Mouse (Mus musculus) regulatory T cell (primary cell): Measurements from ENCODE around the gene Entpd7.

Source experiments
- in situ Hi-C: fragments of 300-600 bp; cut with MboI, MseI; formaldehyde crosslinking; loops from one replicate; pipeline ENCODE4 v1.15.1; 2025; ENCODE audit warnings: high pct_unique_total_duplicates

Entpd7 gene

GRCm38 (mm10) chr19:43689419-43690246 lies at the start of gene Entpd7:
Gene Entpd7 (plus strand): TSS chr19:43689672.
- in situ Hi-C loops, result loop anchor here (25.0 kb wide), 1 partner anchor 1177 kb away; the partner anchor contains the start of gene R3hcc1l

- in situ Hi-C loops, result no loop called here
These were observed 47.6 kb upstream of the Entpd7 start for GRCm38 (mm10) chr19:43641833-43642232.

GRCm38 (mm10) chr19:43642843-43643242 lies 46.6 kb upstream of the Entpd7 start:
- in situ Hi-C loops, result no loop called here

- in situ Hi-C loops, result no loop called here
These were observed 44.0 kb upstream of the Entpd7 start for GRCm38 (mm10) chr19:43645508-43645907.

- in situ Hi-C loops, result no loop called here
These were observed 42.6 kb upstream of the Entpd7 start for GRCm38 (mm10) chr19:43646852-43647251.

DNA sequence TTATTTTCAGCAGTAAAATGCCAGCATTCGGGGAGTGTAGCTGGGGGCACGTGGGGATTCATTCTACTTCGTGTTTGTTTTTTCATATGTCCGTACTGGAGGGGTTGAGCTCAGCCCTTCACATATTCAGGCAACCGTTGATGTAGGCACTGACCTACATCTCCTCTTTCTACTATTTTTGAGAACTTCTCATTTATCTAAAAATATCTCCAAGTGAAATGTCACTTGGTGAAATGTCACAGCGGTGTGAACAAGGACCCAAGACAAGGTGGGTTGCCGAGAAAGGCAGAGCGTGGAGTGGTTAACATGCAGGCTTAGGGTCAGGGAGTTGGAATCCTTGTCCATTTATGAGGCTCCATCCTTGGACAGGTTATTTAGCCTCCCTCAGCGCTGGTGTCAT lies 42.2 kb upstream of the Entpd7 start:
- in situ Hi-C loops, result no loop called here

DNA sequence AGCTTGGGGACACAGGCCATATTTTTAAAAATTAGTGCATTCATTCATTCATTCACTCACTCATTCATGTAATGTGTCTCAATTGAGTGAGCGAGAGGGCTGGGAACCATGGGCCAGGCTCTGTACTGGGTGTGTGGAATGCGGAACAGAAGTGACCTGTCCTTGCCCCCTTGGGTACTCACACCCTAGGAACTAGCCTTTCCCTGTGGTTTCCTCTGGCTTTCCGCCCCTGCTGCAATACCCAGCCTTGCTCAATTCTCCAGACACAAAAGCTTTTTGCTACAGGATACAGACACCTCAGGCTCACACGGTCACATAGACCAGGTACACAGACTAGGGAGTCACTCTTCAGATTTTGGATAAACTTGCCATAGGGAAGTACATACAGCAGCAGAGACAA lies 41.1 kb upstream of the Entpd7 start:
- in situ Hi-C loops, result no loop called here

- in situ Hi-C loops, result no loop called here
These were observed 38.2 kb upstream of the Entpd7 start for GRCm38 (mm10) chr19:43651241-43651785.

DNA sequence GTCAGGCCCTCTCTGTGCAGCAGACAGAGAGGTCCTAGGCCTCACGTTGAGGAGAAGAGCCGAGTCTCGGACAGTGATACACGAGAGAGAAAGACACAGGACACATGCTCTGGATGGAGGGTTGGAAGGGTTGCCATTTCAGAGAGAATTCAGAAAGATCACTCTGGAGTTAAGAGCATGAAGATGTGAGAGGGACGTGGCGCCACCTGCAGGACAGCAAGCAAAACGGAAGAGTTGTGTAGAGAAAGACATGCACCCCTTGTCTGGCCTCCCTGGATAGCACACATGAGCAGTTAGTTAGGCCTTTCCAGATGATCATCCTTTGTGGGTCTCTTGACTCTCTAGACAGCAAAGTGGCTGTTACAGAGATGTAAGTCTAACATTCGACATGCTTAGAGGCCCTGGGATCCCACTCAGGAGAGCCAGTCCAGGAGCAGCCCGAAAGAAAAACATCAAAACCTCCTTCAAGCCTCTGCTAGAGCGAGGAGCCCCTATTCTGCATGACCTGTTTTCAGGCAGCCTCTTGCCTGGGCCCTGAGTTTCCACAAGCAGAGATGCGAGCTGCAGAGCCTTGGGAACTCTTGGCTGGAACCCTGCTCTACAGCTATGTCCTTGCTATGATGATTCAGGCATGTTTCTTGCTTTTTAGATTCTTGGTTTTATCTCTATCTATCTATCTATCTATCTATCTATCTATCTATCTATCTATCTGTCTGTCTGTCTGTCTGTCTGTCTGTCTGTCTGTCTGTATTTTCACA lies 33.6 kb upstream of the Entpd7 start:
- in situ Hi-C loops, result no loop called here

GRCm38 (mm10) chr19:43659632-43660031 lies 29.8 kb upstream of the Entpd7 start:
- in situ Hi-C loops, result no loop called here

GRCm38 (mm10) chr19:43660774-43661173 lies 28.7 kb upstream of the Entpd7 start:
- in situ Hi-C loops, result no loop called here

- in situ Hi-C loops, result no loop called here
These were observed 27.1 kb upstream of the Entpd7 start for GRCm38 (mm10) chr19:43662176-43662967.

- in situ Hi-C loops, result no loop called here
These were observed 26.0 kb upstream of the Entpd7 start for GRCm38 (mm10) chr19:43663471-43663870.

DNA sequence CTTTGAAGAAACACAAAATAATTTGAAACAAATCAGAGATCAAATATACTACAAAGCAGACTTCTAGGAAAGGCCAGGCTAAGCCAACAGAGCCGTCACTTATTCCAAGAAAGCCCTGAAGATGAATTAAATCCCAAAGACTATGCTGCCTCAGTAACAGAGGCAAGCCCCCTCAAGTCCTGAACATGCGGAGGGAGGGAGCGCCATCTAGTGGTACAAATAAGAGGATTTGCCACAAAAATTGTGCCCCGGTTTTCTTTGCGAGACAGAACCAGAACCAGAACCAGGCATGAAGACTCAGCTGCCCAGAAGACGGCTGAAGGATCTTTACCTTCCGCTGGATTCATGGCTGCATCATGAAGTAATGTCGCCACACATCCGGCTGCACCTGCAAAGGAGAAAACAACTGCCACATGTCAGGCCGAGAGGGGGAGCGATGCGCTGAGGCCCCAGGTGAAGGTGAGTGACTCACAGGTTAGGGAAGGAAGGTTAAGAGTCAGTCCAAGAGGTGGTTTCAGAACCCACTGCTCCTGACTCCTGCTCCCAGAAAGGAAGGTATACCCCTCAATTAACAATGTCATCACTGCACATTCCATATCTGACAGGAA lies 23.9 kb upstream of the Entpd7 start:
- in situ Hi-C loops, result loop anchor here (5.0 kb wide), 1 partner anchor 38 kb away; no protein-coding TSS in a partner anchor

GRCm38 (mm10) chr19:43666661-43667429 lies 22.6 kb upstream of the Entpd7 start:
- in situ Hi-C loops, result loop anchor here (5.0 kb wide), 1 partner anchor 40 kb away; no protein-coding TSS in a partner anchor

- in situ Hi-C loops, result loop anchor here (5.0 kb wide), 1 partner anchor 40 kb away; no protein-coding TSS in a partner anchor
These were observed 22.1 kb upstream of the Entpd7 start for GRCm38 (mm10) chr19:43667430-43667809.

DNA sequence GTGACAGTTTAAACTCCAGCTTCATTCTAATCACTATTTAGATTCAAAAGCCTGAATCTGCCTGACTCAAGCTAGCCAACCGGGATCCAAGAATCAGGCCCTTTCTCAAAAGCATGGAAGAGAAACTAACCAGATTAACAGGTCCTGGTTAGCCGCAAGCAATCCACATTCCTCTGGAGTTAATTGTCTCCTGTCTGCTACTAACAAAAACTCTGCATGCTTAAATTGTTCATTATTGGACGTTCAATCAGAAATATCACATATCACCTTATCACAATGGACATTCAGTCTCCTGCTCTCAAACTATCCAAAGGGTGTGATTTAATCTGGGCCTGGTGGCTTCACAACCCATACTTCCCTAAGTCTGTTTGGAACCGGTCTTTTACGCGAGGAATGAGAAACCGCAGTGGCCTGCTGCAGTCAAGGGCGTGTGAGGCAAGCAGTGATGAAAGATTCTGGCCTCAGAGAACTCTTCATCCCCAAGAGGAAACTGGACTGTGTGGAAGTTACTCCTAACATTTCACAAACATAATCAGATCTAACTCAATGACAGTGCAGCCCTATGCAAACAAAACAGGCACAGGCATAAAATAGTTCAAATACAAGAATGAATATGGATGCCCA lies 20.2 kb upstream of the Entpd7 start:
- in situ Hi-C loops, result loop anchor here (5.0 kb wide), 1 partner anchor 42 kb away; no protein-coding TSS in a partner anchor

DNA sequence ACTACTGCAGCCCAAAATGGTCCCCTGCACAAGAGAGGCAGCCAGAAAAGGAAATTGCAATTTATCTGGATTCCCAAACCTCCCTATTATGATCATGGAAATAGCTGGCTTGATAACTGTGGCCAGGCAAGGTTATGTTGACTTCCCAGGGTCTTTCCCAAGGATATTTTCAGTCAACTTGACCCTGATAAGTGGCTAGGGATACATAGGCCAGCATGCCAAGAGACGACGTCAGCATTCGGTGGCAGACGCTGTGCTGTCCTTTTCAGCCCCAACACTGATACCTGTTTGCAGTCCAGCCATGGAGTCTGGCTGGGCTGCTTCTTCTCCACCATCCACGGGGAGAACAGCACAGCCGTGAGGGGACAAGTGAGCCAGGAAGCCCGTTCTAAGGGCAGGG lies 18.4 kb upstream of the Entpd7 start:
- in situ Hi-C loops, result no loop called here

GRCm38 (mm10) chr19:43673513-43674315 lies 15.8 kb upstream of the Entpd7 start:
- in situ Hi-C loops, result no loop called here
